Mouse (Mus musculus): Measurements from ENCODE around the gene Tmem212. TPM values are rescaled to one million over a fixed set of nuclear protein-coding genes. Genes with fewer than 3 reads are reported as not detected.
A peak's percentile ranks its signal among the peaks of the same experiment; 100 is the strongest.

Gene Tmem212
- polyA plus RNA-seq, 1 experiment: not detected

- Histone ChIP-seq H3K79me2 (ENCODE audit: control insufficient read depth, insufficient read depth) (no peaks in the 10 kb centered on the region), H3K4me3 (ENCODE audit: insufficient read depth, poor library complexity, severe bottlenecking) (no peak overlapping the region), H3K79me3 (ENCODE audit: low read depth) (no peaks in the 10 kb centered on the region), H3ac (ENCODE audit: control insufficient read depth, insufficient read length, low read depth) (no peak overlapping the region), H3K27me3 (ENCODE audit: control insufficient read depth, insufficient read depth, insufficient read length) (no peaks in the 10 kb centered on the region), H3K36me3 (ENCODE audit: control insufficient read depth, insufficient read depth) (no peaks in the 10 kb centered on the region)
- no peak for TF ChIP-seq FOSL1 (IDR thresholded peaks at IDR 0.05; ENCODE audit: insufficient read depth, low read length, poor library complexity, severe bottlenecking)
These were observed 23.7 kb downstream of the Tmem212 start for GRCm38 (mm10) chr3:27872429-27872828.

GRCm38 (mm10) chr3:27871891-27872290 is 24.3 kb downstream of the Tmem212 start:
- H3K79me3 ChIP-seq (ENCODE audit: low read depth): no peaks in the 10 kb centered on the region
- H3K79me2 ChIP-seq (ENCODE audit: control insufficient read depth, insufficient read depth): no peaks in the 10 kb centered on the region
- H3ac ChIP-seq (ENCODE audit: control insufficient read depth, insufficient read length, low read depth): no peak overlapping the region
- H3K4me3 ChIP-seq (ENCODE audit: insufficient read depth, poor library complexity, severe bottlenecking): no peak overlapping the region
- TF ChIP-seq FOSL1 (IDR thresholded peaks at IDR 0.05; ENCODE audit: insufficient read depth, low read length, poor library complexity, severe bottlenecking) (no peak), CTCF (IDR thresholded peaks at IDR 0.05; ENCODE audit: control insufficient read depth, insufficient read depth, insufficient read length) (no peak), CEBPB (IDR thresholded peaks at IDR 0.05; ENCODE audit: low read depth) (no peak), USF1 (IDR thresholded peaks at IDR 0.05; ENCODE audit: low read depth) (no peak), MYOD1 (IDR thresholded peaks at IDR 0.05; ENCODE audit: control insufficient read depth, insufficient read length, low read depth) (no peak), MAX (IDR thresholded peaks at IDR 0.05) (no peak), MYOG (IDR thresholded peaks at IDR 0.05; ENCODE audit: control insufficient read depth, extremely low read depth, insufficient read length) (no peak)
- H3K36me3 ChIP-seq (ENCODE audit: control insufficient read depth, insufficient read depth): no peaks in the 10 kb centered on the region
- H3K27me3 ChIP-seq (ENCODE audit: control insufficient read depth, insufficient read depth, insufficient read length): no peaks in the 10 kb centered on the region

GRCm38 (mm10) chr3:27871371-27871770 is 24.8 kb downstream of the Tmem212 start:
- no peaks in the 10 kb centered on the region for H3K79me3 ChIP-seq (ENCODE audit: low read depth)
- H3K36me3 ChIP-seq (ENCODE audit: control insufficient read depth, insufficient read depth): no peaks in the 10 kb centered on the region
- H3K79me2 ChIP-seq (ENCODE audit: control insufficient read depth, insufficient read depth): no peaks in the 10 kb centered on the region
- H3ac ChIP-seq (ENCODE audit: control insufficient read depth, insufficient read length, low read depth): no peak overlapping the region
- H3K4me3 ChIP-seq (ENCODE audit: insufficient read depth, poor library complexity, severe bottlenecking): no peak overlapping the region
- H3K27me3 ChIP-seq (ENCODE audit: control insufficient read depth, insufficient read depth, insufficient read length): no peaks in the 10 kb centered on the region
- TF ChIP-seq MAX (IDR thresholded peaks at IDR 0.05) (no peak), CTCF (IDR thresholded peaks at IDR 0.05; ENCODE audit: control insufficient read depth, insufficient read depth, insufficient read length) (no peak)

GRCm38 (mm10) chr3:27868681-27869080 is 27.5 kb downstream of the Tmem212 start:
- H3K36me3 ChIP-seq (ENCODE audit: control insufficient read depth, insufficient read depth): no peaks in the 10 kb centered on the region
- no peaks in the 10 kb centered on the region for H3K79me2 ChIP-seq (ENCODE audit: control insufficient read depth, insufficient read depth)
- no peak overlapping the region for H3ac ChIP-seq (ENCODE audit: control insufficient read depth, insufficient read length, low read depth)
- H3K4me3 ChIP-seq (ENCODE audit: insufficient read depth, poor library complexity, severe bottlenecking): no peak overlapping the region
- H3K27me3 ChIP-seq (ENCODE audit: control insufficient read depth, insufficient read depth, insufficient read length): no peaks in the 10 kb centered on the region
- no peaks in the 10 kb centered on the region for H3K79me3 ChIP-seq (ENCODE audit: low read depth)
- TF ChIP-seq USF1 (IDR thresholded peaks at IDR 0.05; ENCODE audit: low read depth): no peak

GRCm38 (mm10) chr3:27867731-27868130 is 28.4 kb downstream of the Tmem212 start:
- no peak for TF ChIP-seq MYOD1 (IDR thresholded peaks at IDR 0.05; ENCODE audit: control insufficient read depth, insufficient read length, low read depth)
- TF ChIP-seq CTCF (IDR thresholded peaks at IDR 0.05; ENCODE audit: control insufficient read depth, insufficient read depth, insufficient read length): no peak
- peak; percentile 41 for TF ChIP-seq MAX (IDR thresholded peaks at IDR 0.05)
- no peak for TF ChIP-seq MYOG (IDR thresholded peaks at IDR 0.05; ENCODE audit: control insufficient read depth, extremely low read depth, insufficient read length)
- no peak for TF ChIP-seq CEBPB (IDR thresholded peaks at IDR 0.05; ENCODE audit: low read depth)
- TF ChIP-seq FOSL1 (IDR thresholded peaks at IDR 0.05; ENCODE audit: insufficient read depth, low read length, poor library complexity, severe bottlenecking): no peak
- peak; percentile 98 for TF ChIP-seq USF1 (IDR thresholded peaks at IDR 0.05; ENCODE audit: low read depth)
- Histone ChIP-seq H3K79me2 (ENCODE audit: control insufficient read depth, insufficient read depth) (no peaks in the 10 kb centered on the region), H3K36me3 (ENCODE audit: control insufficient read depth, insufficient read depth) (no peaks in the 10 kb centered on the region), H3K4me3 (ENCODE audit: insufficient read depth, poor library complexity, severe bottlenecking) (no peak overlapping the region), H3K27me3 (ENCODE audit: control insufficient read depth, insufficient read depth, insufficient read length) (no peaks in the 10 kb centered on the region), H3ac (ENCODE audit: control insufficient read depth, insufficient read length, low read depth) (no peak overlapping the region), H3K79me3 (ENCODE audit: low read depth) (no peaks in the 10 kb centered on the region)

GRCm38 (mm10) chr3:27862821-27863740 is 33.1 kb downstream of the Tmem212 start:
- Histone ChIP-seq H3K79me3 (ENCODE audit: low read depth) (no peaks in the 10 kb centered on the region), H3ac (ENCODE audit: control insufficient read depth, insufficient read length, low read depth) (peak overlapping the region; percentile 25), H3K79me2 (ENCODE audit: control insufficient read depth, insufficient read depth) (no peaks in the 10 kb centered on the region), H3K27me3 (ENCODE audit: control insufficient read depth, insufficient read depth, insufficient read length) (no peaks in the 10 kb centered on the region), H3K4me3 (ENCODE audit: insufficient read depth, poor library complexity, severe bottlenecking) (no peak overlapping the region), H3K36me3 (ENCODE audit: control insufficient read depth, insufficient read depth) (no peaks in the 10 kb centered on the region)
- TF ChIP-seq CEBPB (IDR thresholded peaks at IDR 0.05; ENCODE audit: low read depth): peak; percentile 54
- no peak for TF ChIP-seq MAX (IDR thresholded peaks at IDR 0.05)

Measured in C2C12 (cell line).